Mouse (Mus musculus): ENCODE results near the gene Arhgap42.

Gene Arhgap42

GRCm38 (mm10) chr9:9049202-9049601, 189.7 kb downstream of the Arhgap42 start:
- in situ Hi-C loops (cut with MboI, MseI) = loop anchor here (5.0 kb wide), 1 partner anchor 328 kb away; no protein-coding TSS in a partner anchor

GRCm38 (mm10) chr9:9041009-9041408, 197.9 kb downstream of the Arhgap42 start:
- in situ Hi-C loops (cut with MboI, MseI) = no loop called here

GRCm38 (mm10) chr9:9037017-9037671, 201.8 kb downstream of the Arhgap42 start:
- in situ Hi-C loops (cut with MboI, MseI) = no loop called here

GRCm38 (mm10) chr9:9027904-9028303, 211.0 kb downstream of the Arhgap42 start:
- in situ Hi-C loops (cut with MboI, MseI) = no loop called here

GRCm38 (mm10) chr9:9027445-9027844, 211.5 kb downstream of the Arhgap42 start:
- in situ Hi-C loops (cut with MboI, MseI) = no loop called here

- in situ Hi-C loops (cut with MboI, MseI) = no loop called here
Observed at GRCm38 (mm10) chr9:9015108-9015507, 223.8 kb downstream of the Arhgap42 start.

- in situ Hi-C loops (cut with MboI, MseI) = no loop called here
Observed at GRCm38 (mm10) chr9:9001170-9001569, 237.7 kb downstream of the Arhgap42 start.

GRCm38 (mm10) chr9:8996494-8996893, 242.4 kb downstream of the Arhgap42 start:
- in situ Hi-C loops (cut with MboI, MseI) = no loop called here

GRCm38 (mm10) chr9:8982315-8982714, 256.6 kb downstream of the Arhgap42 start:
- in situ Hi-C loops (cut with MboI, MseI) = no loop called here

- in situ Hi-C loops (cut with MboI, MseI) = no loop called here
Observed at GRCm38 (mm10) chr9:8977775-8978174, 261.1 kb downstream of the Arhgap42 start.

- in situ Hi-C loops (cut with MboI, MseI) = no loop called here
Observed at GRCm38 (mm10) chr9:8971491-8971890, 267.4 kb downstream of the Arhgap42 start, which contains the start of gene Gm16485. Gene Gm16485, plus strand, starts transcription at chr9:8971791.

- in situ Hi-C loops (cut with MboI, MseI) = no loop called here
Observed at GRCm38 (mm10) chr9:8970240-8970639, 268.7 kb downstream of the Arhgap42 start.

GRCm38 (mm10) chr9:8964512-8965133, 274.3 kb downstream of the Arhgap42 start:
- in situ Hi-C loops (cut with MboI, MseI) = loop anchor here in 1 of 2 experiments (5.0 kb wide), 1 partner anchor 267 kb away; no protein-coding TSS in a partner anchor

- in situ Hi-C loops (cut with MboI, MseI) = no loop called here
Observed at GRCm38 (mm10) chr9:8953306-8953705, 285.6 kb downstream of the Arhgap42 start.
